Mouse (Mus musculus) heart, adult 8-10 months (tissue): ENCODE measurements around the gene Zscan18. TPM values are rescaled to one million over a fixed set of nuclear protein-coding genes. Genes with fewer than 3 reads are reported as not detected.
"Not testable (repeated sequence)": the region's sequence is repeated elsewhere in the genome, so short reads cannot be mapped to it uniquely, and the experiment has no call there.

Experiments used
- DNase-seq: peaks from one replicate; pipeline ENCODE4 v3.0.0; 2022; ENCODE audit warnings: low spot score
- total RNA-seq, 4 experiments: library from RNA; stranded (reverse); gene quantifications; 2 replicates each; pipeline ENCODE4 v1.2.4; 2022

Zscan18 gene
- 1 to 10 TPM in 2 of 4 experiments, under 1 TPM in 2; 0.41 to 2.0 (median 1.2) TPM for total RNA-seq

DNA sequence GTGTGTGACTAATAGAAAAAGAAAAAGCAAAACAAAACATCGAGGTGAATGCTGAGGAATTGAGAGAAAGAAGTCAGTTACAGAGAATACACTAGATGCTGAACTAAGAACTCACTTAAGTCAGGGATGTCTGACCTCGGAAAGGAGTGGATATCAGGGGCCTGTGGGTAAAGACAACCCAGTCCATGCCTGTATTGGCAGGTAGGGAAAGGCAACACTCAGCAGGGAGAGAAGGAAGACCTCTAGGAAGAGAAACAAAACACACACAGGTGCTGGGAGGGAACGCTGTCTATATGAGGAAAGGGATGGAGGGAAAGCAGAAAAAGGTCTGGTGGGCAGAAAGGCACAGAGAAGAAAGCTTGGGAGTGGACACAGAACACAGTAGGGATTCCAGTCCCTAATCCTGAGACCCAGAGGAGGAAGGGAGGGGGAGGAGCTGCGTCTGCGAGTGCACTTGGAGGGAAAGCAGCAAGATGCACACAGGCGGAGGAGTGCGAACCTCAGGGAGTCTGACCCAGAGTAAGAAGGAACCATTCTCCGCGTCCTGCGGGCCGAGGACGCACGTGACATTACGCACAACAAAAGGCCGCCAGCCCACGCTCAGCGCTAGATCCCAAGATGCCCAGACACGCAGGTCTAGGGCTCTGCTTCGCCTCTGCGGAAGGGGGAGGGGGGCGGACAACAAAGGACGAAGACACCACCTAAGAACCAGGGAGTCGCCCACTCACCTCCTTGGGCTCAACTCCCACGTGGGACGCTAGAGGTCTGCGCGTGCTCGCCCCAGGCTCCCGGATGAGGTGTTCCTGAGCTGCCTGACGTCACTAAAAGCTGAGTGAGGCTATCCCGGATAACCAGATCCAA is at the start of gene Zscan18:
TSS of gene Zscan18 (minus strand) at position 770 of the 861 bp plus-strand sequence.
- DNase-seq = peak; percentile 74

DNA sequence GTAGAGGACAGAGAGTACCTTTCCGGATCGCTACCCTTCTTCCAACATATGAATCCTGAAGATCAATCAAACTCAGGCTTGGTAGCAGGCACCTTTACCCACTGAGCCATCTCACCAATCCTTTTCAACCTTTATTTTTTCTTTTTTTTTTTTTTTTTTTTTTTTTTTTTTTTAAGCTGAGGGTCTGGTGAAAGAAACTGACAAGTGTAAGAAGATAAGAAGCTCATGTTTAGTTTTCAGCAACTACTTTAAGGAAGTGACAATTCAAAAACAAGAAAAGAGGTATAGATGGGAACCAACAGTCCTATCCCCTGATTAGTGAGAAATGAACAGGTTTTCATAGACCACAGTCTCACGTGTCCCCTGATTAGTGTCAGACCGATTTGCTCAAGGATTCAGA is 32.3 kb upstream of the Zscan18 start:
- no peak for DNase-seq

DNA sequence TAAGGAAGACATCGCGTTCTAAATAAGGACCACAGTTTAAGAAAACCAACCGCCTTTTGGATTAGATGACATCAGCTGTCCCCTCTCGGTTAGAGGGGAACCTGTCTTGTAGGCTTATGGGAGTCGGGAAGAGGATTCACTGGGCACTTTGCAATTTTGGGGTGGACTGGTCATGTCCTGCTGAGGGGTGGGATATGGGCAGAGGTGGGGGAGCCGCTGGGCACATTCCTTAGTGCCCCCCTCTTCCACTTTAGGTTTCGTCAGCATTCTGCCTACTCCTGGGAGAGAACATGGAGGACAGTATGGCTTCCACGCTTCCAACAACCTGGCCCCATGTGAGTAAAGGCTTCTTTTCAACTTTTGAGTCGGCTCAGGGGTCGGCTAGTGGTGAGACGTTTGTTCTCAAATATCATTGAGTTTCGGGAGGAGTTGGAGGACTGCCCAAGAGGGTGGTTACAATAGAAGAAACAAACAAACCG is 31.8 kb upstream of the Zscan18 start:
- peak; percentile 9 for DNase-seq

DNA sequence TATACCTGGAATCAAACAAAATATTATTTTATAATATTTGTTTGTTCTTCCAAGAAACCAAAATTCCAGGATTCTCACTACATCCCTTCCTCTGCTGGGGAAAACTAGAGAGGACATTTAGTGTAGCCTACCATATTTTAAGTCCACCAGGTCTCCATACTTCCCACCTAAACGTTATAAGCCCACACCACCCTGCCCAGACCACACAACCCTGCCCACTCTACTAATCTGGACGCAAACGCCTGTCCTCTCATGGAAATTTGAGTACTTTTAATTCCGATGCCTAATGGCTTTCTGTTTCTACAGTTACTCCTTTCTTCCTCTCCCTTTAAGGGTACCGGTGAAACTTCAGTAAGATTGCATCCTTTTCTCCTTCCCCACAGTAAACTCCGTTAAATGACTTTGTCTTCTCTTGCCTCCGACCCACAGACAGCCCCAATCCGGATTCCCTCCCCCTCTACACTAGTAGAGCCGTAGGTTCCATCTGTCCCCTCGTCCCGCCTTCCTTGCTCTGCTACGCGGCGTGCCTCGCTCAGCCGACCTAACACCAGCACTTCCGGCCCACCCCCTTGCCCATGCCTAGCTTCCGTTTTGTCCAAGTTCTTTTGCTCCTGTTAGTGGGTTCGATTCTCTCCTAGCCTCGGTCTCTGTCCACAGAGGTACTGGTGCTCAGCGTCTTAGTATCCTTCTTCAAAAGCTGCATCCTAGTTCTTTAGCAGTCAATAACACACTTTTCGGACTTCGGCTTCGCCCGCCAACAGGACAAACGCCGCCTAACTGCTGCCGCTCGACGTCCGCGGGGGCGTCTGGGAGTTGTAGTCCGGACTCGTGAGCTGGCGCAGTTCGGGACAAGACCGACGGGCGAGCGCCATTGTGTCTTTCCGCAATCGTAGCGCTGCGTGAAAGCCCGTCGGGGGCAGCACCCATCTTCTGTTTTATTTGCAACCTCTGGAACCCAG is 31.0 kb upstream of the Zscan18 start, which contains the start of gene Zfp110:
TSS of gene Zfp110 (plus strand) at position 600 of the 959 bp plus-strand sequence.
- peak; percentile 90 for DNase-seq

DNA sequence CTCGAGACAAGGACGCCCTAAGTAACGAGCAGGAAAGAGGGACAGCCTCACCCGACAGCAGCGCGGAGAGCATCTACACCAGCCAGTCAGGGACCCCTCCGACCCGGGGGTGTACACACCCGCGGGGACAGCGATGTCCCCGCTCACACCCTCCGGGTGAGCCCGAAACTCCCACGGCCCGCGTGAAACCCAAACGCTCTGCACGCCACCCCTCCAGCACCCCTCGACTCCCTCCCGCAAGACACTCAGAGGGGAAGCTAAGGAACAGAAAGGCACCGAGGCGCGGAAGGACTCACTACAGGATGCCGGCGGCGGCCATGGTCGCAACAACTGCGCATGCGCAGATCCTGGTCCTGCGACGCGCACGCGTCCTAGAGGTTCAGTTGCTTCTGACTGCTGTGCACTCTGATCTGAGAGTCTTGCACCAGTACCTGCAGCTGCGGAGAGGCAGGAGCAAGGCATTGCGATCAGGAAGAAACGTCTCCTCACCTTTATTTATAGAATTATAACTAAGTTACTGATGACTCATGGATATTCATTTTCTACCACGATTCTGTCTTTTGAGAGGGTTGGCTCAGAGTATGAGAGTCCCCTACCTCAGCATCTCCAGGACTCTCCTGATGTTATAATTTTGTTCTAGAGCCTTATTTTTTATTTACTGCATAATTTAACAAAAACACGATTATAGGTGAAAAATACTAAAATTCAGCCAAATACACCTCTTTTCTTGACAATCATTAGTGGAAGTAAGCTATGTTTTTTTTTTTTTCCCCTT is 15.3 kb upstream of the Zscan18 start, which contains the start of gene Zfp329:
TSS of gene Zfp329 (minus strand) at position 338 of the 775 bp plus-strand sequence.
- DNase-seq = peak; percentile 89

DNA sequence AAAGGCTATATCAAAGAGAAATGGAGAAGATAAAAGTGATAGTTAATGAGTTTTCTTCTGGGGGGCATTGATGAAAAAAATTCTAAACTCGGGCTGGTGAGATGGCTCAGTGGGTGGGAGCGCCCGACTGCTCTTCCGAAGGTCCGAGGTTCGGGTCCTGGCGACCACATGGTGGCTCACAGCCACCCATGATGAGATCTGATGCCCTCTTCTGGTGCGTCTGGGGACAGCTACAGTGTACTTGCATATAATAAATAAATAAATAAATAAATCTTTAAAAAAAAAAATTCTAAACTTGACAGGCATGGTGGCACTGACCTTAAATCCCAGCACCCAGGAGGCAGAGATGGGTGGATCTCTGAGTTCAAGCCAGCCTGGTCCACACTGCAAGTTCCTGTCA is 12.1 kb upstream of the Zscan18 start:
- no peak for DNase-seq

DNA sequence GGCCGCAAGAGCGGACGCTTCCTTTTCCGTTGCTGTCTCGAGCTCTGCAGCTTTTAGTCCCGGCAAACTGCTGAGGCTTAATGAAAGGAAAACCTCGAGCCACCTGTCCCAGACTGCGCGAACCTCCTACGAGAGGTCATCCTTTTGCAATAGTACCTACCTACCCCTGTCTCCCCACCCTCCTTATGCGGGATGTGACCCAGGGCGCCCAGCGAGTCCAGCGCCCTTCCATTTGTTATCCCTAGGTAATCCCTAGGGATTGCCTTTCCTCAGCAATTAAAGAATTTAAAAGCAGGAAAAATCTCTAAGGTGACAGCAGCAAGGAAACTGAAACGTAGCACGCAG is 264 bp upstream of the Zscan18 start:
- no peak for DNase-seq

DNA sequence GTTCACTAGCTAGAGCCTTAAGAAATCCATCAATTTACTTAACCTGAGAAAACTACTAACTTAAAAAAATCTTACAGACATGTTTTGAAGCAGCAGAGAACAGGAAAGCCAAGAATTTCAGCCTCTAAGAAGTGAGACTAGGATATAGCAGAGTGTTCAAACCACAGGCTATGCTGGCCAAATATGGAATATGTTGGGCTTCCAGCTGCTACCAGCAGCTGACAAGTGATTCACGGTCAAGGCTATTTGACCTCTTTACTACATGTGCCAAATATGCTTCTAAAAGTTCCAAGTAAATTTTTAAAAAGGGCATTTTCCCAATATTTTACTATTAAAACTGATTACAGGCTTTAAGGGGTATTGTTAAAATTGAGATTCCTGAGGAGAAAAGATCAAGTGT is 3.9 kb downstream of the Zscan18 start:
- DNase-seq = no peak

DNA sequence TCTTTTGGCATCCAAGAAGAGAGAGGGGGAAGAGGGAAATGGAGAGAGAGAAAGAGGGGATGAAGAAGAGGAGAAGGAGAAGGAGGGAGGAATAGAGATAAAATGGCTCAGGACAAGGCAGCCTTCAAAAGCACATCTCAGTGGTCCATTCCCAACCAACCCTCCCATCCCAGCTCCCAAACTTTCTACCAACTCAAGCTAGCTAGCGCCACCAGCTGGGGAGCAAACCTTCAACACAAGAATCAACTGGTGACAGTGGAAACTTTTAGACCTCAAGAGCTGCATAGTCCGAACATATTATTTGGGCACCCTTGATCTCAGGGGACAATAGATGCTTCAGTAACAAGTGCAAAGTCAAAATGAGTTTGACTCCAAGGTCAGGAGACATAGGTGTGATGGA is 5.5 kb downstream of the Zscan18 start:
- DNase-seq = no peak

DNA sequence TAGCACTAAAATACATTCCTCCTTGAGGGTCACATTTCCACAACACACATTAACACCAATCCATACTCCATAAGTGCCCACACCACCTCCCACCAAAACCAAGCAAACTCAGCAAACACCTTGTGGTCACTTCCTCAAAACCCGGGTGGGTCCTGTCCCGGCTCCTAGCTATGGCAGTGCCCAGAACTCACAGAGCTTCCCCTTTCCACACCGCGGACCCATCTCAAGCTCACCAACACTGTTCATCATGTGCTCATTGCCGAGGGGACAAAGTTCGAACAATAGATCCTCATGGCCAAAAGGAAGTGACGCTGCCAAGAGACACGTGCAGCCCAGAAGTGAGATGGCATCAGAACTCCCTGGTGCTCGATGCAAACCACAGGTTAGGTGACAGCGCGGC is 10.8 kb downstream of the Zscan18 start:
- not testable (repeated sequence) for DNase-seq

DNA sequence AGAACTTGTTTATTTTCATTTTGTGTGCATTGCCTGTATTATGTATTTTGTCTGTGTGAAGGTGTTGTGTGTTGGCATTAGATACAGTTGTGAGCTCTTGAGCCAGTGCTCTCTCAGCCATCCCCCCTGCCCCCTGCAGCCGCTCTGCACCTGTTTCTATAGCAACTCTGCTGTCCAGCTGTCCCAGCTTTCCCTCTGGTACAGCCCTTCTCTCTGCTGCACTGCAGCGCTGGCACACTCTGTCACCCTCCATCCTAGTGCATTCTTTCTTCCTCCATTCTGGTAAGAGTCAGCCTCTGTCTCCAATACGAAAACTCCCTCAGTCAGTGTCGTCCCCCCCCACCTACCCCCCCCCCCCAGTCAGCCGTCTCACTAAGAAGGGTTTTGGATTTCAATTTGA is 15.4 kb downstream of the Zscan18 start:
- DNase-seq = no peak

DNA sequence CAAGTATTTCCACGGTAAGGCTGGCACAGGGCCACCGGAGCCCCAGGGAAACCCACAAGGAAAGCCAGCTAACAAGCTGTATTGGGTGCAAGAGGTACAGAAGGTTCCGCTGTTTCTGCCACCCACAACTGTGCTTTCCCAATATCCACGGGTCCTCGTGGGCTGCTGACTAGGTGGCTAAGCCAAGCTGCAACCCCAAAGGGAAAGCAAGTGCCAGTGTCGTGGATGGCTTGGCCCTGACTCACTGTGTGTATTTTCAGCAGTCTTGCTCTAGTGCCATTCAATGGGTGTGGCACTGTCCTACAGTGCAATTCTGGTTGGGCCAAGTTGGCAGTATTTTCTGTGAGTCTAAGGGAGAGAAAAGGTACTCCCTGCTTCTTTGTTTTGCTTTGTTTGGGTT is 16.1 kb downstream of the Zscan18 start:
- DNase-seq = no peak

DNA sequence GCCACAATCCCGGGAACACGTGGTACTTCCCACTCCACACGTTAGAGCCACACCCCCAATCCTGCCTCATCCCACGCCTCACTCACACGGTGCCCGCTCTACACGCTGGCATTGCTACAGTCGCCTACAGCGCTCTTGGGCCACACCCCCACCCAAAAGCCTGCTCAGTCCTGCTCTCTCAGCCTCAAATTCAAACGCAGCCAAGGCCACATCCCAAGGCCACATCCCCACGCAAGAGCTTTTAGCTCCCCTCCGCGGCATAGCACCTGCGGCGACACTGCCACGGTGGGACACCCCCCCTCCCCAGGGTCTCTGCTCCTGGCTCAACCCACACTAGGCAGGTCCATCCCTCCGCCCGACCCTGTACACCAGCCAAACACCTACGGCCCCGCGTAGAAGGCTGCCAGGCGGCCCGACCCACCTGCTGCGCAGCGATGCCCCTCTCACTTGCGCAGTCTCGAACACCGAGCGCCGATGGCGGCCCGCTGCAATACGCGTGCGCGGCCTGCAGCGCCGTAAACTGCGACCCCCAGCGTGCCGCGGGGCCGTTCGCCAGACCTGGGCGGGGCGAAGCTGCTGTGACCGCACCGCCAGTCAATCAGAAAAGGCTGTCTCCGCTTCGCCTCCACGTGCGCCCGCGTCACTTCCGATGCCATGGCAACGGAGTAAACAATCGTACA is 23.1 kb downstream of the Zscan18 start:
- peak; percentile 39 for DNase-seq

DNA sequence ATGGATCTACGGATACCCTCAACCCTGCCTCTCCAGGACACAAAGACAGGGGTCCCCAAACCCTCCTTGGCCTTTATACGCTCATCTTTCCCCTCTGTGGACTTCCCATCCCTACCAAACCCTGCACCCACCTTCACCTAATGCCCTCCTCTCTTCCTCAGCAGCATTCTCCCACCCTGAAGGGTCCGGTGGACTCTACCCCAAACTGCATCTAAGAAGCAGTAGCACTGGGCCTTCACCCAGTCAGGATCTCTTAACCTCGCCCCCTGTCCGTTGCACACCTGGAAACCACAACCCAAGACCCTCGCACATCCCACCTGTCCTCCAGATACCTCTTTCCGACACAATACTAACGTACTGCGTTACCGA is 23.7 kb downstream of the Zscan18 start:
- no peak for DNase-seq

DNA sequence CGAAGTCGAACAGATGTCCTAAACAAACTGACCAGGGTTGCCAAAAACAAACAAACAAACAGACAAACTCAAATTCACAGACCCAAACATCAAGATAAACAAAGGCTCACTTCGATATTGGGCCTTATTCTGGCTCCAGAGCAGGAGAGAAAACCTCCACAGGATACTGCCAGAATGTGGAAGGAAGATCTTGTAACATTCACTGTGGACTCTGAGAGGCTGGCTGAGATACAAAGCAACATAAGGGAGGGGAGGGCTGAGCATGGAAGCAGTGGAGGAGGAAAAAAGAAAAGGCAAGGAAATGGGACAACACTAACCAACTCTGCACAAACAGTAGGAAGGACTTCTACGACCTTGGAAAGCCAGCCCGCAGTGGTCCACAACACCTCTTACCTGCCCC is 24.3 kb downstream of the Zscan18 start:
- no peak for DNase-seq

DNA sequence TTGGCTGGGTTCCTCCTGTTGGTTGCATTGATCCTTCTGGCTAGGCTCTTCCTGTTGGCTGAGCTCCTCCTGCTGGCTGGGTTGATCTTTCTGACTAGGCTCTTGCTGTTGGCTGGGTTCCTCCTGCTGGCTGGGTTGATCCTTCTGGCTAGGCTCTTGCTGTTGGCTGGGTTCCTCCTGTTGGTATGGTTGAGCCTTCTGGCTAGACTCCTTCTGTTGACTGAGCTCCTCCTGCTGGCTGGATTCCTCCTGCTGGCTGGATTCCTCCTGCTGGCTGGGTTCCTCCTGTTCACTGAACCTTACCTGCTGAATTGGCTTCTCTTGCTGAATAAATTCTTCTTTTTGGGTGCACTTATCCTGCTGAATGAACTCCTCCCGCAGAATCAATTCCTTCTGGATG is 28.8 kb downstream of the Zscan18 start:
- peak; percentile 48 for DNase-seq

DNA sequence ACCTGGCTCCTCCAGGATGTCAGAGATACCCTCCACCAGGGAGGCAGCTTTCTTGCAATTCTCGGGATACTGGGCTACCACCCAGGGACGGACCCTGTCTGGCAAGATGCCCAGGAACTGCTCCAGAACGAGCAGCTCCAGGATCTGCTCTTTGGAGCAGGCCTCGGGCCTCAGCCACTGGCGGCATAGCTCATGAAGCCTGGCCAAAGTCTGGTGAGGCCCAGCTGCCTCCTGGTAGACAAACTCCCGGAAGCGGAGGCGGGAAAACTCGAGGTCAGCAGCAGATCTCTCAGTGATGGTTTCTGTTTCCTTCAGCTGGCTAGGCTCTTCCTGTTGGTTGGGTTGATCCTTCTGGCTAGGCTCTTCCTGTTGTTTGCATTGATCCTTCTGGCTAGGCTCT is 29.3 kb downstream of the Zscan18 start:
- no peak for DNase-seq

DNA sequence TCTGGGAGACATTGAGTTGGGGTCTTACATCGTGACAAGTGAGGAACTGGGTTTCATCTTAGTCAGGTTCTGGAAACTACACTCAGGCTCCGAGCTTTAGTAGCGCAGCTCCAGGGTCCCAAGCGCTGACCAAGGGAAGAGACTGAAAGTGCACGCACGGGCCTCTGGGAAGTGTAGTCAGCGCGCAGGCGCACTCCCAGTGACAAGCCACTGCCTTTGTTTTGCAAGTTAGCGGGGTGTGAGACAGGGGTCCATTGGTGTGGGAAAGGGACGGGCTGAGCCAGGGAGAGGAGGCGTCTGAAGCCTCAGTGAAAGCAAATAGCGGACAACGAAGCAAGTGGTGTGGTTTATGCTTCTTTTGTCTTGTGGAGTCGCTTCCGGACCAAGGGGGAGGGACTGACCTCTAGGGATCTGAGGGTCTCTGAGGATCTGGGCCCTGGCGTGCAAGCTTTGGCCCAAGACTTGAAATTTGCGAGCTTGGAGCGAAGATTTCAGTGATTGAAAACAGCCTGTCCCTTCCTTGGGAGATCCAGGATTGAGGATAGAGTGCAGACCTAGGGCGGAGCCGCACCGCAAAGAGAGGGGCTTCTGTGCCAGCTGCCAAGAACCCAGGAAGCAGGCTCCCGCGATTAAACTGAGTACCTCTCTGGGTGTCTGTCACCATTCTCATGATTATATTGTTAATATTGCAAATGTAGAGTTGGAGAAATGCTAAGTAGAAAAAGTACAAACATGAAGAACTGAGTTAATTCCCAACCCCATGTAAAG is 53.8 kb downstream of the Zscan18 start:
- no peak for DNase-seq

DNA sequence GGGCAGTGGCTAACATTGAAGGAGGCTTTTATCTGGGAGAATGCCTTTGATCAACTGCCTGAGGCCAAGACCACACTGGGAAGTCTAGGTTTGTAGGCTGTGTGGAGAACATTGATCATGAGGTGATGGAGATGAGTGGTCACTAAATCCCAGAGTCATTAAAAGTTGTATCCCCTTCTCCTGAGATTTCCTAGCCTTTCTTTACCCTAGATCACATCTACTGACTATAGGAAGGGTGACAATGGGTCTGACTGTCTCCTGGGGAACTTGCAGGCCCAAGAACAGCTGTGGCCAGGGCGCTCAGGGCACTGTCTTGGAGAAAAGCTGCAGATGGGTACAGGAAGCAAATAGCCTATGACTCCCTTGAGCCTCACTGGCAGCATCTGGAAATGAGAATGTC is 68.5 kb downstream of the Zscan18 start, which contains the start of gene Vmn2r56:
TSS of gene Vmn2r56 (minus strand) at position 101 of the 400 bp plus-strand sequence.
- no peak for DNase-seq
